Mouse (Mus musculus) gastrocnemius, adult 2 months (tissue): ENCODE data around the gene Suclg2. TPM values are rescaled to one million over a fixed set of nuclear protein-coding genes. Genes with fewer than 3 reads are reported as not detected.

Source experiments
- DNase-seq: peaks from one replicate; pipeline ENCODE4 v3.0.0; 2022
- H3K27ac ChIP-seq: fragments of 200-600 bp; 2 replicates; pipeline ENCODE4 v1.8.1; 2022; ENCODE audit warnings: mild to moderate bottlenecking
- H3K4me3 ChIP-seq: fragments of 200-600 bp; 2 replicates; pipeline ENCODE4 v1.8.1; 2022; ENCODE audit warnings: mild to moderate bottlenecking, moderate library complexity
- CTCF ChIP-seq: fragments of 200-600 bp; IDR thresholded peaks from 2 replicates; pipeline ENCODE4 v1.8.1; 2022; ENCODE audit warnings: antibody characterized with exemption, mild to moderate bottlenecking, moderate library complexity
- intact Hi-C: fragments of 180-260 bp; cut with DNase I; formaldehyde crosslinking; loops from one replicate; pipeline ENCODE4 v1.15.1; 2025
- long read RNA-seq, 2 experiments: library from polyadenylated mRNA; stranded (forward); transcript quantifications; one replicate each; pipeline ENCODE4 v2.0.0; 2021
- total RNA-seq, 2 experiments: library from RNA; stranded (reverse); gene quantifications; 2 replicates each; pipeline ENCODE4 v1.2.3; 2021

The Suclg2 gene
- total RNA-seq = 10 to 100 TPM; 43.0 to 66.2 TPM
- long read RNA-seq, experiment 1, transcript Suclg2-204 (11 exons, 3,367 nt) = major isoform, 125 of 135 reads
- long read RNA-seq, experiment 1, partial matches to known transcripts = 7 of 135 reads
- long read RNA-seq, experiment 1, other reads (novel, unspliced or antisense) = 3 of 135 reads
- long read RNA-seq, experiment 2, transcript Suclg2-204 (11 exons, 3,367 nt) = major isoform, 132 of 142 reads
- long read RNA-seq, experiment 2, partial matches to known transcripts = 8 of 142 reads
- long read RNA-seq, experiment 2, other reads (novel, unspliced or antisense) = 2 of 142 reads

GRCm38 (mm10) chr6:95718031-95718968 lies at the start of gene Suclg2:
Gene Suclg2 (minus strand): TSS chr6:95718800.
- DNase-seq = peak; percentile 93
- TF ChIP-seq CTCF = peak; percentile 17; the same call in 1 of the 2 replicates
- peak within 1 kb of the TSS; percentile 93 for H3K27ac ChIP-seq
- peak within 1 kb of the TSS; percentile 88 for H3K4me3 ChIP-seq
- intact Hi-C loops = loop anchor here (5.0 kb wide), 1 partner anchor 96 kb away; no protein-coding TSS in a partner anchor

- no peak for DNase-seq
- no peak overlapping the region for H3K27ac ChIP-seq
- H3K4me3 ChIP-seq = no peak overlapping the region
- intact Hi-C loops = no loop called here
- no peak for TF ChIP-seq CTCF
Observed at GRCm38 (mm10) chr6:95766566-95766965, 48.0 kb upstream of the Suclg2 start.

- Histone ChIP-seq H3K4me3 (no peak overlapping the region), H3K27ac (no peak overlapping the region)
- no peak for TF ChIP-seq CTCF
- intact Hi-C loops = no loop called here
- no peak for DNase-seq
Observed at GRCm38 (mm10) chr6:95759558-95760172, 41.1 kb upstream of the Suclg2 start.

- intact Hi-C loops = no loop called here
- peak; percentile 31 for DNase-seq
- Histone ChIP-seq H3K4me3 (no peak overlapping the region), H3K27ac (no peak overlapping the region)
- no peak for TF ChIP-seq CTCF
Observed at GRCm38 (mm10) chr6:95742378-95742777, 23.8 kb upstream of the Suclg2 start.

- no peak for TF ChIP-seq CTCF
- no peak for DNase-seq
- intact Hi-C loops = no loop called here
Observed at GRCm38 (mm10) chr6:95731570-95732367, 13.2 kb upstream of the Suclg2 start.

GRCm38 (mm10) chr6:95729399-95729798 lies 10.8 kb upstream of the Suclg2 start:
- no peak for DNase-seq
- no peak for TF ChIP-seq CTCF
- H3K4me3 ChIP-seq = no peak overlapping the region
- intact Hi-C loops = no loop called here
- no peak overlapping the region for H3K27ac ChIP-seq

More at GRCm38 (mm10) chr6:95731570-95732367, 13.2 kb upstream of the Suclg2 start:
- Histone ChIP-seq H3K4me3 (no peak overlapping the region), H3K27ac (no peak overlapping the region)

GRCm38 (mm10) chr6:95725281-95725680 lies 6.7 kb upstream of the Suclg2 start:
- Histone ChIP-seq H3K27ac (no peak overlapping the region), H3K4me3 (no peak overlapping the region)
- DNase-seq = no peak
- TF ChIP-seq CTCF = no peak
- intact Hi-C loops = no loop called here

GRCm38 (mm10) chr6:95723361-95723760 lies 4.8 kb upstream of the Suclg2 start:
- intact Hi-C loops = no loop called here

GRCm38 (mm10) chr6:95719791-95720190 lies 1.2 kb upstream of the Suclg2 start:
- intact Hi-C loops = loop anchor here (5.0 kb wide), 1 partner anchor 97 kb away; no protein-coding TSS in a partner anchor
- no peak for TF ChIP-seq CTCF

More at GRCm38 (mm10) chr6:95723361-95723760, 4.8 kb upstream of the Suclg2 start:
- Histone ChIP-seq H3K4me3 (no peak overlapping the region), H3K27ac (no peak overlapping the region)
- no peak for TF ChIP-seq CTCF
- no peak for DNase-seq

GRCm38 (mm10) chr6:95718969-95719333 lies 351 bp upstream of the Suclg2 start:
- intact Hi-C loops = loop anchor here (5.0 kb wide), 1 partner anchor 97 kb away; no protein-coding TSS in a partner anchor
- no peak for TF ChIP-seq CTCF
- Histone ChIP-seq H3K27ac (peak overlapping the region; percentile 93), H3K4me3 (peak overlapping the region; percentile 88)
- DNase-seq = no peak

More at GRCm38 (mm10) chr6:95719791-95720190, 1.2 kb upstream of the Suclg2 start:
- Histone ChIP-seq H3K4me3 (no peak overlapping the region), H3K27ac (no peak overlapping the region)
- no peak for DNase-seq

- intact Hi-C loops = loop anchor here (5.0 kb wide), 1 partner anchor 95 kb away; no protein-coding TSS in a partner anchor
- DNase-seq = no peak
- no peak overlapping the region for H3K27ac ChIP-seq
- H3K4me3 ChIP-seq = no peak overlapping the region
- no peak for TF ChIP-seq CTCF
Observed at GRCm38 (mm10) chr6:95717071-95717470, 1.5 kb downstream of the Suclg2 start.

- intact Hi-C loops = loop anchor here (5.0 kb wide), 1 partner anchor 94 kb away; no protein-coding TSS in a partner anchor
- DNase-seq = no peak
Observed at GRCm38 (mm10) chr6:95716476-95716875, 2.1 kb downstream of the Suclg2 start.

More at GRCm38 (mm10) chr6:95716476-95716875, 2.1 kb downstream of the Suclg2 start:
- Histone ChIP-seq H3K4me3 (no peak overlapping the region), H3K27ac (no peak overlapping the region)
- no peak for TF ChIP-seq CTCF
